Mouse (Mus musculus) adrenal gland, adult 2 months (tissue): ENCODE data around the gene Nf1. TPM values are rescaled to one million over a fixed set of nuclear protein-coding genes. Genes with fewer than 3 reads are reported as not detected.

ENCODE experiments used
- DNase-seq: peaks from one replicate; pipeline ENCODE4 v3.0.0; 2021
- polyA plus RNA-seq: library from polyadenylated mRNA; depleted of rRNA; stranded (reverse); fragments of >200 nt; gene quantifications from 2 replicates; pipeline ENCODE4 v1.2.3, GENCODE M21; 2012
- total RNA-seq, 2 experiments: library from RNA; stranded (reverse); gene quantifications; 2 replicates each; pipeline ENCODE4 v1.2.3; 2021

Gene Nf1
- total and polyA plus RNA-seq, 3 experiments, result 9.7 to 62.9 (median 49.2) TPM

DNA sequence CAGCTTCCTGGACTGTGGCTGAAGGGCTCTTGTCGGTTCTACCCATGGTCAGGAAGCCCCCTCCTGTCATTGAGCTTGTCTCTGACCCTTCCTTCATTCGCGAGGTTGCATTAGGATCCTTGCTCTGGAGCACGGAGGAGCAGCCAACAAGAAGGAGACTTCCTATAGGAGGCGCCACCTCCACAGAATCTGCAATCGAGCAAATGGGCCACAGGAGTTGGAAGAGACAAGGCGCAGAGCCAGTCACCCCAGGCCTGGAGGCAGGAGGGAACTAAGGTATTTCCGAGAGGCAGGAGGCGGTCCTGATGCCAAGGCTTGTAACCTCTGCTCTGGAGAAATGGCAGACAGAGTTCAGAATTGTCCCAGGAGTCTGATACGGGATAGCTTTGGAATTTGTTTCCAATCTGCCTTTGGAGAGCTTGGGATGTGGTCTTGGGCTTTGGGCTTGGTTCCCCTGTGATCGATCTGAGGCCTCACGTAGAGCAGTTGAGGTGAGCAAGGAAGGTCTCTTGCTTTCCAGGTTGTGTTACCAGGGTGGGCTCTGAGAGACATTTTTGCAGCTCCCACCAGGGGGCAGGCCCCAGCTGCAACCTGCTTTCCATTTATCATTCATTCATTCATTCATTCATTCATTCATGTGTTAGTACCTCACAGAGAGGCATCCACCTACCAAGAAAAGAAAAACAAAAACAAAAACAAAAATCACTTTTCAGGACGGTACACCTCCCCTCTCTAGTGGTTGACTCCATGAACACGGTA is 250.0 kb downstream of the Nf1 start:
- no peak for DNase-seq

DNA sequence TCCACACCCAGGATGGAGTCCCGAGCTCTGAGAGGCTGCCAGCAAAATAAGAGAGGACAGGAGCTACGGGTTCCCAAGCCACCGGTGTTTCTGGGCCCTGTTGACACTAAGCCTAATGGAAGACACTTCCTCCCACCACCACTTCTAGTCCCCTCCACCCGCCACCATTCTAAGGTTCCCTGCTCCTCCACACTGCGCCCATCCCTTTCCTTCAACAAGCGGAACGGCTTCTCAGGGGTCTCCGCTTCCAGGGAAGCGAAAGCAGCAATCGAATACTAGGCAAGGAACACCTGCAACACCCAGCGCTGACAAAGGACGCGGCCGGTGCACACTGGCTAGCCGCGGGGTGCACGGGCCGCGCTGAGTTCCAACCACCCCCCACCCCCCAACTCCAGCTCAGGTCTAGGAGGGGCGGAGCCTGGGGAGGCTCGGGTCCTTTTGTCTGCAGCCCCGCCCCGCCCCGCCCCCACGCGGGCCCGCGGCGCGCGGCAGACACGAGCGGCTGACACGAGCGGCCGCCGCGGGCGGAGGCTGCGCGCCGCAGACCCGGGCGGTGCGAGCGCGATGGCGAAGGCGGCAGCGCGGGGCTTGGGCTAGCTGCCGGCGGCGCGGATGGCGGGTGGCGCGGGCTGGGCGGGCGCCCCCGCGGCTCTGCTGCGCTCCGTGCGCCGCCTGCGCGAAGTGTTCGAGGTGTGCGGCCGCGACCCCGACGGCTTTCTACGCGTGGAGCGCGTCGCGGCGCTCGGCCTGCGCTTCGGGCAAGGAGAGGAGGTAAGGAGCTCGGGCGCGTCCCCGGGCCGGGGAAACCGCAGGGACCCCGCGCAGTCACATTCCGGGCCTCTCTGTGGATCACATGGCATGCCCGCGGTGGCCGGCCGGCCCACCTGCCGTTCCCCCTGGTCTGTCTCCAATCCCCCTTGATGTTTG is 251.4 kb downstream of the Nf1 start, which contains the start of gene Rab11fip4:
Rab11fip4 (plus strand) TSS at position 549 of the 927 bp plus-strand sequence.
- peak; percentile 27 for DNase-seq

DNA sequence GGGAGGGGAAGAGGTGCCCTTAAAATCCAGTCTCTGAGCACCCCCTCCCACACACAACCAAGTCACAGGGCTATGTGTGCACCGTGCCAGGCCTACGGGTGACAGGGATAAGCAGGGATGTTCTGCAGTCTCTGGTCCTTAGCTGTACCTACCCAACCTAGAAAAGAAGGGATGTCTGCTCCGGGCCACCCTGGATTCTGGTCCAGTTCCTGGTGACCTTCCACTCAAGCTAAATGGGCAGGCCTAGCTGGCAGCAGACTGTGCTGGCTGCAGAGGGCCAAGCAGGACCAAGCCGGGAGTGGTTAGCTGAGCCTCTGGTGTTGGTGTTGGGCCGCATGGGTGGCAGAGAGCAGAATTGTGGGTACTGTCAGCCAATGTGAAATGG is 252.1 kb downstream of the Nf1 start:
- DNase-seq, result no peak

DNA sequence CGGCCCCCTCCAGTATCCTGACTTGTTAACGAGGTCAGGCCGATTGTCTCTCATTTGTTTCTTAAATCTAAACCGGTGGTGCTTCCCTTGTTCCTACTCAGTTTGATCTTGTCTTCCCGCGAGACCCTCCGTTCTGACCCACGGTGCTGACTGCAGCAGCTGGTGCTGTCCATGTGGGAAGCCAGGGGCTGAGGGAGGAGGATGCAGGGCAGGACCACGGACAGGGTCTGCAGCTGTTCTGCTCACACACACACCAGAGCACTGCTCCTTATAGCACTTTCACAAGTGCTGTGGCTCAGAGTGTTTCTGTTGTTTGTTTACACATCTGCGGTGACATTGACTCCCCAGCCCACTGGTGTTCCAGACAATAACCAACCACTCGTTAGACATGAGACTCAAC is 254.0 kb downstream of the Nf1 start:
- DNase-seq, result no peak

DNA sequence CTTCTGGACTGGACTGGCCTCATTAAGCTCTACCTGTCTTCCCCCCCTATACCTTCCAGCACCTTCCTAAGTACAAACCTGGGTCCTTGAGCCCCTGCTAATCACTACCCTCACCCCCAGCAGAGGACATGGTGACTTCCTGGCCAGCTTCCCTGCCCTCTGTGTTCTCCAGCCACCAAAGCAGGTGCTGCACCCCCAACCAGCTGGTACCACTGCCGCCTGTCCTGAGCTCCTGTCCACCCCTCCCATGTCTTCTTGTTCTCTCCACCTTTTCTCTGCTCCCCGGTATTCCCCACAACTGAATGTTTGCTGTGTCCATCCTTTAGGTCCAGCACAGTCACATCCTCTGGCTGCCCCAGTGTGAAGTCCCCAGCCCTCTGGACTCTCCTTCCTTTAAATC is 271.0 kb downstream of the Nf1 start:
- DNase-seq, result no peak

DNA sequence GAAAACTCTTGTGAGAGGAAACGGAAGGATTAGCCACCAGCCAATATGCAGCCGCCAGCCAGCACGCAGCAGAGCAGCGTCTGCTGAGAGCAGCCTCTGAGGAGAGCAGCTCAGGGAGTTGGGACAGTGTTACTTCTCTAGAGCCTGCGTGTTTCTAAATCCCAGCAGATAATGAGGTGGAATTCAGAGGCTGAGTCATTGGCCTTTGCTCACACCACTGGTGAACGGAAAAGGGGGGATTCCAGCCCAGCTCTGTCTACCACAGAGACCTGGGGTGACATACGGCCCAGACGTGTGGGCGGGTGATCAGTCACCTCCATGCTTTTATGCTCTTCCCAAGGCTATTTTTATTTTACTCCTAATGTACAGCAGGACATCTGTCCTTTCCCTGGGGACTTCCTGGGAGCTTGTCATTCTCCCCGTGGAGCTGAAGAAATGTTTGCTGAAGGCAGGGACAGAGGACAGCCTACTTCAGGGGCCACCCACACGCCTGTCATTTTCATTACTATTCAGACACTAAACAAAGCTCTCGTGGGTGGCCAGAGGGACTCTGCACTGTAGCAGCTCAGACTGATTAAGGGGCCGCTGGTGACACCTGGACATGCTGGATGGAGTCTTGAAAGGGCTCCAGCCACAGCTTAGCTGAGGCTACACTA is 271.6 kb downstream of the Nf1 start:
- no peak for DNase-seq

DNA sequence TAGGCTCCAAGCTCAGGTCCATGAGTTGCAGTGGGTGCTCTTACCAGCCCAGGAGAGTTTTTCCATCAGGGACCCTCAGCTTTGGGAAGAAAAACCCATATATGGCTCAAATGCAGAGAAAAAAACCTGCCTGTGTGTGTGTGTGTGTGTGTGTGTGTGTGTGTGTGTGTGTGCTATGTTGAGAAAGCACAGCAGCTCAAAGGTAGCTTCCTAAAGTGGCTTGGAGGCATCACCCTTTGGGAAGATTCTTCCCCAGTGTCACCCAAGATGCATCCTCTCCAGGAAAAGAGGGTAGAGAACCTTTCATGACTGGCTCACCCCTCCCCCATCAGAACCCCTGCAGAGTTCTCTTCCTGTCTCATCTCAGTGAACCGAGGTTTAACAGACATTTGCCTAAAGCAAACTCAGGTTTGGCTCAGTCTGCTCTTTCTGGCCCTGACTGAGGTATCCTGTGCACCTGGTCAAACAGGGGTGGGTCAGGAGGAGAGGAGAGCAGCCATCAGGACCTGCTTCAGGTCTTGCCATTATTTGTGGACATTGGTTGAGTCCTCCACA is 272.6 kb downstream of the Nf1 start:
- DNase-seq, result no peak

DNA sequence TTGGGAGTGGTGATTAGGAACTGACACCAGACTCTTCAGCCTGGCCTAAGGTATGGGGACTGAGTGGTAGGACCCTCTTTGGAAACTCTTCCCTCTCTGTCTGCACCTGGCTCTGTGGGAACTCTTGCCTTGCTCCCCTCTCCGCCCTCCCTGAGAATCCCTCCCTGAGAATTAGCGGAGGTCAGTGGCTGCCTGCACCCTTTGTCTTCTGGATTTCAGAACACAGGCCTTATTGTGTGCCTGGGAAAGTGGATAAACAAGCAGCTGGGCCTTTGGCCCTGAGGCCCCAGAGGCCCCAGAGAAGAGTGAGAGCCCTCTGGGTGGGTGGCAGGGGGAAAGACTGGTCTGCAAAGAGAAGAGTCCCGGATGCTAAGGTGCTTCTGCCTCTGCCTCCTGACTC is 273.6 kb downstream of the Nf1 start:
- DNase-seq, result no peak

DNA sequence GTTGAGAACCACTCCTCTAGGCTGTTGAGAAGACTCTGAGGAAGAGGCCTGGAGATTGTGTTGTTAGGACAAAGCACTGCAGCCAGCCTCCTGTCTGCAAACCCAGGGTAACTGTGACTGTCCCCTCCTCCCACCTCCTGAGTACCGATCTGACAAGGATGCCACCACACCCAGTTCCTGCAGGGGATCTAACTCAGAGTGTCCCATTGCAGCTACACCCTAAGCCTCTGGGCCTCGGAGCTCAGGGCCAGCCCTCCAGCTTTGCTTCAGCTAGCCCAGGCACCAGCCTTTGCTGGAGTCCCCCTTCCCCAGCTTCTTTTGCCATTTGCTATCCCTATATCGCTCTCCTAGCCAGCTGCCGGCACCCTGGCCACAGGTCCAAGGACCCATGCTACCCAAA is 274.2 kb downstream of the Nf1 start:
- no peak for DNase-seq

DNA sequence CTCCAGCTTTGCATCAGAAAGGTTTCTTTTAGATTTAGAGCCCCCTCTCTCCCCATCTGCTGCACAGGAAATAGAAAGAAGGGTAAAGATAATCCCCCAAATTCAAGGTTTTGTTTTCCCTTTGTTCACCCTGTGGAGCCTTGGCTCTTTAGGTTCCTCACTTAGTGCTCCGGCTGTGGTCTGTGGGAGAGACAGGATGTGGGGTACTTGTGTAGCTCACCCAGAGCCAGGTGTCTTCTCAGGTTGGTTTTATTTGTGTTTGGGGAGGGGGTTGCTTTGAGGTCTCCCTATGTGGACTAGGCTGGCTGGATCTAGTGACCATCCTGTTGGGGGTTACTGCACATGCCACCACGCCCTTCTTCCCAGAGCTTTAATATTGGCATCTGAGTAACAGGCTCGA is 275.4 kb downstream of the Nf1 start:
- DNase-seq, result no peak

DNA sequence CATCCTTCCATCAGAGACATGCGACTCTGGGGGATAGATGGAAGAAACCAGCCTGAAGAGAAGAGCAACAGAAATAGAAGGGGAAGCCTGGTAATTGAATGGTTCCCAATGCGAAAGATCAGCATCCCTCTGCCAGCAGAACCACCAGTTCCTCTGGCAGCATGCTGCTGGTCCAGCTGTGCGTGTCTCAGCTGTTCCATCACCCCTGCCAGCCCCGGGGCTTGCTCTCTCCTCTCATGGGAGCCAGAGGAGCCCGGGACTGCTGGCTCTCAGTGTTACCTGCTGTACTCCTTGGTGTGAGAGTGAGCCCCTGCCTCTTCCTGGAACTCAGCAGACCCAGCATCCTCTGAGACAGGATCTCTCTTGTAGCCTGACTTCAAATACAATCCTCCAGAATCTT is 276.4 kb downstream of the Nf1 start:
- no peak for DNase-seq

DNA sequence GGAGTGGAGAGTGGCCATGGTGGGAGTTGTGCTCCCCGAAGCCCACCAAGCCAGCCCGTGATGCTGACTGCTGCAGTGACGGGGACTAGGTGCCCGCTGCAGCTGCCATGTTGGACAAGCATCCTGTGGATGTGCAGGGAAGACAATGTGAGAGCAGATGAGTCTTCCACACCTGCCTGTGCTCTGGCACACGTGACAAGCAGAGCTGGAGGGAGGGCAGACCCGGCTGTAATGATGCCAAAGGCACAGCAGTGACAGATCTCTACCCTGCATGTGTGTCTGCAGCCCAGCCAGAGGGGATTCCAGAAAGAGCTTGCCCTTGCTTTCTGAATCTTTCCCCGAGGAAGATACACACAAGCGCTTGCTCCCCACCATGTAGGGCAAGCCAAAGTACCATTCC is 278.5 kb downstream of the Nf1 start:
- no peak for DNase-seq

DNA sequence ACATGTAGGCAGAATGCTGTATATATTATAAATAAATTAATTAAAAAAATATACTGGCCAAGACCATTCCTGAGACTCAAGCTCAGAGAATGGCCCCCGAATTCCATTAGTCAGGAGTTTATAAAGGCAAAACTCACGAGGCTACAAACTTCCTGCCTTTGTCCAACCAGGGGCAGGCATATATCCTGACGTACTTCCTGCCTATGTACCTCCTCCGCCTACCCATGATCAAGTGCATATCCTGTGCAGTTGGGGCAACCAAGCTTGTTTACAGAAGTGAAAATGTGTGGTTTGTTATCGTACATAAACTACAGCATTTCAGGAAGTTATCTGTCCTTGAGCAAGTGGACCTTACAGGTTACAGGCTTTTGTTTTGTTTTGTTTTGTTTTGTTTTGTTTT is 283.5 kb downstream of the Nf1 start:
- DNase-seq, result no peak

DNA sequence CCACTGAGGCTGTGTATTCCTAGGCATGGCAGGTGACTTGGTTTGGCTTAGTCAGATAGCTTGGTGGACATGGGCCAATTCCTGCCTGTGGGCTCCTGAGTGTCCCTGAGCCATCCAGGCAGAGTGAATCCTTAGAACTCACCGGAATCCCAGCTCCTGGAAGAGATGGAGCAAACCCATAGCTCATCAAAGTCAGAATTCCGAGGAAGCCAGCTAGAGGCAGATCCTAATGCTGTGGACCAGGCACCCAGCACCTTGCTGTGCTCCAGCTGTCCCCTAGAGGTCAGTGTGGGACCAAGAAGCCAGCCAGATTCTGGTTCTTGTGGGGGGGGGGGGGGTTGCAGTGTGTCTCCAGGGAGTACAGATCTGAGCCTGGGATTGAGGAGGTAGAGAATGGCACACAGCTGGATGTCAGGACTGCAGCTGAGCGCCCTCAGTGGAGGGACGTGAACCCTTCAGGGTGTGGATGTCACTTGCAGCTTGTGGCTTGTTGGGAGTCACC is 285.4 kb downstream of the Nf1 start:
- peak; percentile 70 for DNase-seq

DNA sequence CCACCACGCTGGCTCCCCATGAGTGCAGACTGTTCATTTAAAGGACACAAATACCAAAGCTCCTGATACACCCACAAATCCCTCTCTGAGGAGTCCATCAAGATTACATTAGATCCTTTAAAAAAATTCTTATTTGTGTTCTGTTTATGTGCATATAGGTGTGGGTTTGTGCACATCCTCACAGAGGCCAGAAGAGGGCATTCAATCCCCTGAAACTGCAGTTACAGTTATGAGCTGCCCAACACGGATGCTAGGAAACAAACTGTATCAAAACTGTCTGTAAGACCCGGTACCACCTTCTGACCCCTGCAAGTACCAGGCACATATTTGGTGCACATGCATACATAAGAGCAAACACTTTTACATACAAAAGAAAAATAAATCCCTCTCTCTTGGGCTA is 289.2 kb downstream of the Nf1 start:
- no peak for DNase-seq

DNA sequence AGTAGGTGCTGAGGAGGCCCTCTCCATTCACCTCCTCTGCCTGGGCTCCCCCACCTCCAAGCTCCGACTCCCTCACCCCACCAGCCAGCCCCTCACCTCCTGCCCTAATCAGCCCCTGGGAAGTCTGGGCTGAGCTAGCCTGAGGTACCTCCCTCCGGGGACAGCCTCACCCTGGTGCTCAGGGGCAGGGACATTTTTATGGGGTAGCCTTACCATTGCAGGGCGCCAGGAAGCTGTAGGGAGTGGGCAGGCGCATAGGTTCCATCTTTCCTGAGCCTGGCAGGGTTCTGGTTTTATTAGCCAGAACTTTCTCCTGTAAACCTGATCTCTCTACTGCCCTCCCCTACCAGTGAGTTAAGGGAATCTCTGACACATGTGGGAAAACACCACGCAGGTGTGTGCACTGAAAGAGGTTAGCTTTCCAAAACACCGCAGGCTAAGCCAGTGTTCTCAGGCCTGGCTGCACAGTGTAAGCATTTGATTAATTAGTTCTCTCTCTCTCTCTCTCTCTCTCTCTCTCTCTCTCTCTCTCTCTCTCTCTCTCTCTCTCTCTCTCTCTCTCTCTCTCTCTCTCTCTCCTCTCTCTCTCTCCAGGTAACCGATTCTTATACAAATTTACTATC is 290.4 kb downstream of the Nf1 start:
- no peak for DNase-seq

DNA sequence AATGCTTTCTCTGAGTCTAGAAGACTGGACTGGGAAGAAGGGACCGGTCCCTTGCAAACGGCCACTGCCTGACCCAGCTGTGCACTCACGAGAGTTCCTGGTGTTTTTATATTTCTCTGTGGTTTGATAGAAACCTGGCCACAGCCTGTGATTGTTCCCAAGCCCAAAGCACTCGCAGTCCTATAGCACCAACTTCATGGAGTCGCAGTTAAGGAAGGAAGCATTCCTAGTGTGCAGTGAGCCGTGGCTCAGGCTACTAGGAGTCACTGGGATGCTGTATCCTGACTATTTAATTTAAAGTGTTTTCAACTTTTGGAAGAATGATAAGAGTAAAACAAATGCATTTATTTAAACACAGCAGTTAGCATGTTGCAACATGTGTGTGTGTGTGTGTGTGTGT is 291.0 kb downstream of the Nf1 start:
- no peak for DNase-seq
